Mouse (Mus musculus) heart, embryonic 16.5 days (tissue): ENCODE measurements around the gene Dnah8. TPM values are rescaled to one million over a fixed set of nuclear protein-coding genes. Genes with fewer than 3 reads are reported as not detected.

ENCODE experiments used
- ATAC-seq: fragments of 200-750 bp; cut with Nextera tagmentation; replicated peaks from 2 replicates; pipeline ENCODE4 v1.8.0; 2017; ENCODE audit warnings: moderate number of reproducible peaks; ENCODE audit not compliant: insufficient read depth, low FRiP score; ENCODE audit errors: extremely low read depth
- H3K27ac ChIP-seq: fragments of 300-500 bp; sonication (generic); 2 replicates; pipeline ENCODE4 v1.5.1; 2014; ENCODE audit warnings: mild to moderate bottlenecking, low read length, control low read depth, moderate library complexity
- H3K27me3 ChIP-seq: fragments of 300-500 bp; sonication (generic); 2 replicates; pipeline ENCODE4 v1.6.1; 2014; ENCODE audit warnings: low read length, mixed read lengths; ENCODE audit not compliant: control insufficient read depth, insufficient read depth
- H3K36me3 ChIP-seq: fragments of 300-500 bp; sonication (generic); 2 replicates; pipeline ENCODE4 v1.6.1; 2014; ENCODE audit not compliant: control insufficient read depth, insufficient read depth
- H3K4me1 ChIP-seq: fragments of 300-500 bp; sonication (generic); 2 replicates; pipeline ENCODE4 v1.6.1; 2014; ENCODE audit warnings: low read length, mixed read lengths; ENCODE audit not compliant: control insufficient read depth, insufficient read depth
- H3K4me2 ChIP-seq: fragments of 300-500 bp; sonication (generic); 2 replicates; pipeline ENCODE4 v1.6.1; 2014; ENCODE audit warnings: low read depth, mild to moderate bottlenecking, control low read depth, low read length
- H3K4me3 ChIP-seq: fragments of 300-500 bp; sonication (generic); 2 replicates; pipeline ENCODE4 v1.5.1; 2014; ENCODE audit warnings: mild to moderate bottlenecking, control low read depth, low read length
- H3K9ac ChIP-seq: fragments of 300-500 bp; sonication (generic); 2 replicates; pipeline ENCODE4 v1.6.1; 2014; ENCODE audit warnings: low read length, control low read depth
- H3K9me3 ChIP-seq: fragments of 300-500 bp; sonication (generic); replicated peaks from 2 replicates; pipeline ENCODE4 v1.6.1; 2016; ENCODE audit warnings: low read length; ENCODE audit not compliant: control insufficient read depth
- WGBS: fragments of 180-500 bp; shearing (Covaris S2); extraction: QIAGEN DNeasy Blood & Tissue Kit; methylation state at CpG from one replicate; pipeline ENCODE4 v1.1.7; 2014; 5-methylcytosine and 5-hydroxymethylcytosine counted together
- polyA plus RNA-seq: library from polyadenylated mRNA; unstranded; fragments of >200 nt; fragmentation: Nextera tagmentation; extraction: Ambion mirVana; gene quantifications from 2 replicates; pipeline ENCODE4 v1.2.1, GENCODE M21; 2015

The Dnah8 gene
- polyA plus RNA-seq, 1 experiment from 2014 or later: 2.9 TPM

- Histone ChIP-seq H3K36me3 (no peaks in the 10 kb centered on the region), H3K9ac (no peak overlapping the region), H3K4me3 (no peak overlapping the region), H3K4me2 (no peak overlapping the region), H3K27ac (no peak overlapping the region), H3K27me3 (no peaks in the 10 kb centered on the region), H3K4me1 (no peaks in the 10 kb centered on the region), H3K9me3 (peaks cover 10% of the 10 kb centered on the region)
- ATAC-seq: no peak
- 94% methylated on average over 4 of the region's 4 CpGs for WGBS
Measured at GRCm38 (mm10) chr17:30760307-30760706, 136.2 kb downstream of the Dnah8 start.

GRCm38 (mm10) chr17:30764276-30764675 is 140.1 kb downstream of the Dnah8 start:
- no peaks in the 10 kb centered on the region for H3K36me3 ChIP-seq
- no peak overlapping the region for H3K27ac ChIP-seq
- ATAC-seq: no peak
- H3K4me2 ChIP-seq: no peak overlapping the region
- no peaks in the 10 kb centered on the region for H3K4me1 ChIP-seq
- H3K9me3 ChIP-seq: peaks cover 6% of the 10 kb centered on the region; the same call in 1 of the 2 replicates
- 88% methylated on average over 8 of the region's 8 CpGs for WGBS
- no peak overlapping the region for H3K9ac ChIP-seq
- no peaks in the 10 kb centered on the region for H3K27me3 ChIP-seq
- no peak overlapping the region for H3K4me3 ChIP-seq

GRCm38 (mm10) chr17:30774416-30774815 is 150.3 kb downstream of the Dnah8 start:
- H3K9me3 ChIP-seq: no peaks in the 10 kb centered on the region; the same call in 1 of the 2 replicates
- H3K9ac ChIP-seq: no peak overlapping the region
- no peaks in the 10 kb centered on the region for H3K36me3 ChIP-seq
- H3K4me3 ChIP-seq: no peak overlapping the region
- H3K27me3 ChIP-seq: no peaks in the 10 kb centered on the region
- no peak overlapping the region for H3K27ac ChIP-seq
- ATAC-seq: no peak
- H3K4me1 ChIP-seq: no peaks in the 10 kb centered on the region
- H3K4me2 ChIP-seq: no peak overlapping the region

GRCm38 (mm10) chr17:30775096-30775495 is 150.9 kb downstream of the Dnah8 start:
- Histone ChIP-seq H3K4me3 (no peak overlapping the region), H3K9me3 (no peaks in the 10 kb centered on the region; the same call in 1 of the 2 replicates), H3K27me3 (no peaks in the 10 kb centered on the region), H3K36me3 (no peaks in the 10 kb centered on the region), H3K27ac (no peak overlapping the region), H3K4me2 (no peak overlapping the region), H3K4me1 (no peaks in the 10 kb centered on the region), H3K9ac (no peak overlapping the region)
- ATAC-seq: no peak
- WGBS: 48% methylated on average over 5 of the region's 5 CpGs

- no peak overlapping the region for H3K4me2 ChIP-seq
- ATAC-seq: no peak
- 74% methylated on average over 8 of the region's 8 CpGs for WGBS
- no peaks in the 10 kb centered on the region for H3K4me1 ChIP-seq
- H3K4me3 ChIP-seq: no peak overlapping the region
- no peaks in the 10 kb centered on the region for H3K27me3 ChIP-seq
- H3K9ac ChIP-seq: no peak overlapping the region
- no peaks in the 10 kb centered on the region for H3K36me3 ChIP-seq
- H3K9me3 ChIP-seq: no peaks in the 10 kb centered on the region
- H3K27ac ChIP-seq: no peak overlapping the region
Measured at GRCm38 (mm10) chr17:30781046-30781445, 156.9 kb downstream of the Dnah8 start.

GRCm38 (mm10) chr17:30782286-30782685 is 158.1 kb downstream of the Dnah8 start:
- H3K36me3 ChIP-seq: no peaks in the 10 kb centered on the region
- no peak overlapping the region for H3K9ac ChIP-seq
- H3K27ac ChIP-seq: no peak overlapping the region
- no peaks in the 10 kb centered on the region for H3K4me1 ChIP-seq
- H3K27me3 ChIP-seq: no peaks in the 10 kb centered on the region
- no peak overlapping the region for H3K4me2 ChIP-seq
- ATAC-seq: no peak
- no peak overlapping the region for H3K4me3 ChIP-seq
- no peaks in the 10 kb centered on the region for H3K9me3 ChIP-seq
- WGBS: 65% methylated on average over 14 of the region's 14 CpGs

- no peak for ATAC-seq
- Histone ChIP-seq H3K9me3 (no peaks in the 10 kb centered on the region), H3K27me3 (no peaks in the 10 kb centered on the region), H3K4me2 (no peak overlapping the region), H3K36me3 (no peaks in the 10 kb centered on the region), H3K4me3 (no peak overlapping the region), H3K9ac (no peak overlapping the region), H3K27ac (no peak overlapping the region), H3K4me1 (no peaks in the 10 kb centered on the region)
- WGBS: 85% methylated on average over 8 of the region's 8 CpGs
Measured at GRCm38 (mm10) chr17:30788361-30788760, 164.2 kb downstream of the Dnah8 start.

- Histone ChIP-seq H3K4me3 (no peak overlapping the region), H3K4me1 (no peaks in the 10 kb centered on the region), H3K27ac (no peak overlapping the region), H3K4me2 (no peak overlapping the region), H3K27me3 (no peaks in the 10 kb centered on the region), H3K9ac (no peak overlapping the region), H3K9me3 (no peaks in the 10 kb centered on the region), H3K36me3 (no peaks in the 10 kb centered on the region)
- 86% methylated on average over 7 of the region's 7 CpGs for WGBS
- ATAC-seq: no peak
Measured at GRCm38 (mm10) chr17:30790816-30791215, 166.7 kb downstream of the Dnah8 start.

GRCm38 (mm10) chr17:30792396-30792795 is 168.2 kb downstream of the Dnah8 start:
- no peaks in the 10 kb centered on the region for H3K36me3 ChIP-seq
- H3K4me3 ChIP-seq: no peak overlapping the region
- no peaks in the 10 kb centered on the region for H3K9me3 ChIP-seq
- no peak for ATAC-seq
- H3K27me3 ChIP-seq: no peaks in the 10 kb centered on the region
- no peak overlapping the region for H3K4me2 ChIP-seq
- H3K27ac ChIP-seq: no peak overlapping the region
- no peaks in the 10 kb centered on the region for H3K4me1 ChIP-seq
- H3K9ac ChIP-seq: no peak overlapping the region
- WGBS: 85% methylated on average over 6 of the region's 6 CpGs

- Histone ChIP-seq H3K27ac (no peak overlapping the region), H3K4me3 (no peak overlapping the region), H3K4me1 (no peaks in the 10 kb centered on the region), H3K27me3 (no peaks in the 10 kb centered on the region), H3K9me3 (no peaks in the 10 kb centered on the region), H3K4me2 (no peak overlapping the region), H3K36me3 (no peaks in the 10 kb centered on the region), H3K9ac (no peak overlapping the region)
- no peak for ATAC-seq
- 80% methylated on average over 4 of the region's 4 CpGs for WGBS
Measured at GRCm38 (mm10) chr17:30796616-30797015, 172.5 kb downstream of the Dnah8 start.
